Mouse (Mus musculus): ENCODE measurements around the gene Cdkl1. TPM values are rescaled to one million over a fixed set of nuclear protein-coding genes. Genes with fewer than 3 reads are reported as not detected.

The Cdkl1 gene
- polyA plus RNA-seq (2014; fragmentation: Illumina TruSeq; extraction: RNeasy Lipid Tissue Mini Kit (QIAGEN cat#74804); ENCODE audit: insufficient read depth, low read depth, low replicate concordance): 1.0 TPM

DNA sequence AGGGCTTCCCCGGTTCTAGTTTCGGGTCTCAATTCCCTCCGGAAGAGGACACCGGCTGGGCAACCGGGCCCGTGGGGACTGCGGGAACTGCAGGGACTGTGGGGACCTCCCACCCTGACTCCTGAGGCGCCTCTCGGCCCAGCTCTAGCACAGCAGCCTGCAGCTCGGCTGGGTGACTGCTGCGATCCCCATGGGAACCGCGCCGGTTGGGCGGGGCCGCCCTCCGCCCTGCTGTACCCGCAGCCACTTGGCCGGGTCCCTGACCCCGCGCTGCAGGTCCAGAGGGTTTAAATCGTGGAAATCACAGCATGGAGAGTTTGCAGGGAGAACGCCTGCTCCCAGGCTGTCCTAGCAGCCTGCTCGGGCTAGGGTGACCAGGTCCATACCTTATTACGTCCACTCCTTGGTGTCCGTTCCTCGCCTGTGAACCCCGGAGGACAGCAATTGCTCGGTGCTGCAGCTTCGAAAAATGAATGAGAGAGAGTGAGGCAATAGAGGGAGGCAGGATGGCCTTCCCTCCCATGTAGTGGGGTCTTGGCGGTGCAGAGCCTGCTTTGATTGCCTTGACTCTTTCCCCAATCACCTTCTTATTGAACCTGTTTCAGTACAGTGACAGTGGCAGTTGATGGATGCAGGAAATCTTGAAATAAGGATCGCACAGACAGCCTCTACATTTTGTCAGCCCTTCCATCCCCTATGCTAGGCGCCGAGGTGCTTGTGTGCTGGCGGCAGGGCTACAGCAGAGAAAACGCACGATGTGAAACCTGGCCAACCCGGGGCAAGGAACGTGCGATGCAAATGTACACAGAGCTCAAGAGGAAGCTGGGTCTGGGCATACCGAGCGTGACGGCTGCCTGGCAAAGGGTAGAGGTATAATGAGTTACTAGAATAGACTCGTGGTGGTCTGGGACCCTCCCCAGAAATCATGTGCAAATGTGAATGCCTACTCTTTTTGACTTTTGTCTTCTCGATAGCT, at the start of gene Cdkl1:
Gene Cdkl1 (minus strand): TSS at position 738 of the 976 bp plus-strand sequence.

DNA sequence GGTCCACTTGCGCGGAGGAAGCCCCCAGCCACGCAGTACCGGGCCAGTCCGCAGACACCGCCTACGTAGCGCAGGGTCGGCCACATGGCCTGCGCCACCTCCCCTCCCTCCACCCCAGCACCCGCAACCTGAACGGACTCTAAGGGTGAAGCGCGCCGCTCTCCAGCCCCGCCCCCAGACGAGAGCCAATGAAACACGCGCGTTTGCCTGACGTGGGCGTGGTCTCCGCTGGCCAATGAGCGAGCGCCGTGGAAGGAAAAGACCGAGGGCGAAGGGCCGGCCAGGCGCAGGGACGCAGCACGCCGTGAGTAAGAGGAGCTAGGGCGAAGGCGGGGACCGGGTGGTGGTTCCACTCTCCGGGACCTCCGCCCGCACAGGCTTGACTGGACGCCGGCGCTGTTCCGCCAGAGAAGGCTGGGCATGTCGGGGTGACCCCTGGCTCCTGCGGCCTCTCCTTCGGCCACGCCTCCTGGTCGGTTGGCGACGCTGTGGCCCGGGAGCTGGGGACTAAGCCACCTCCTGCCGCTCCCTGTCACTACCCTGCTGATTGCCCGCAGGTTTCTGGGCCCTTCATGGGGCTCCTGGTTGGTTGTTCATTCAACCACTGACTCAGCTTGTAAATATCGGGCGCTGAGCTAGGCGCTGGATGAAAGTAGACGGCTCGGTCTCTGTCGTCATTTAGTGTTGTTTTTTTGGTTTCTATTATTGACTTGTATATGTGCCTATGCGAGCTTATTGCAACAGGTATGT, 66.2 kb downstream of the Cdkl1 start, which contains the start of the genes L2hgdh and Atp5s:
Gene L2hgdh (minus strand): TSS at position 163 of the 750 bp plus-strand sequence.
Gene Atp5s (plus strand): TSS at position 240 of the 750 bp plus-strand sequence.

Other genes with a start within 250 kb of the Cdkl1 start
- 10.6 TPM for gene Vcpkmt, start 208.2 kb downstream of the Cdkl1 start, polyA plus RNA-seq (2014; fragmentation: Illumina TruSeq; extraction: RNeasy Lipid Tissue Mini Kit (QIAGEN cat#74804); ENCODE audit: insufficient read depth, low read depth, low replicate concordance)
- 15.7 TPM for gene Sos2, start 109.4 kb downstream of the Cdkl1 start, polyA plus RNA-seq (2014; fragmentation: Illumina TruSeq; extraction: RNeasy Lipid Tissue Mini Kit (QIAGEN cat#74804); ENCODE audit: insufficient read depth, low read depth, low replicate concordance)
- gene L2hgdh, start 66.4 kb downstream of the Cdkl1 start, polyA plus RNA-seq (2014; fragmentation: Illumina TruSeq; extraction: RNeasy Lipid Tissue Mini Kit (QIAGEN cat#74804); ENCODE audit: insufficient read depth, low read depth, low replicate concordance): 2.6 TPM
- 10.9 TPM for gene Atp5s, start 66.3 kb downstream of the Cdkl1 start, polyA plus RNA-seq (2014; fragmentation: Illumina TruSeq; extraction: RNeasy Lipid Tissue Mini Kit (QIAGEN cat#74804); ENCODE audit: insufficient read depth, low read depth, low replicate concordance)
- gene Atl1, start 101.3 kb upstream of the Cdkl1 start, polyA plus RNA-seq (2014; fragmentation: Illumina TruSeq; extraction: RNeasy Lipid Tissue Mini Kit (QIAGEN cat#74804); ENCODE audit: insufficient read depth, low read depth, low replicate concordance): 1.1 TPM
- gene Map4k5, start 101.9 kb upstream of the Cdkl1 start, polyA plus RNA-seq (2014; fragmentation: Illumina TruSeq; extraction: RNeasy Lipid Tissue Mini Kit (QIAGEN cat#74804); ENCODE audit: insufficient read depth, low read depth, low replicate concordance): 10.6 TPM
- gene Sav1, start 195.7 kb upstream of the Cdkl1 start, polyA plus RNA-seq (2014; fragmentation: Illumina TruSeq; extraction: RNeasy Lipid Tissue Mini Kit (QIAGEN cat#74804); ENCODE audit: insufficient read depth, low read depth, low replicate concordance): 52.7 TPM